Mouse (Mus musculus) brain, embryonic 14.5 days (tissue): ENCODE measurements around the gene Rgs12.

Experiments used
- CTCF ChIP-seq: fragments of 200-500 bp; IDR thresholded peaks from 2 replicates; pipeline ENCODE4 v1.5.1; 2012; ENCODE audit warnings: inconsistent platforms, mild to moderate bottlenecking, moderate library complexity, borderline replicate concordance; ENCODE audit not compliant: insufficient read depth, insufficient read length; ENCODE audit errors: extremely low read depth
- POLR2A ChIP-seq: fragments of 200-500 bp; IDR thresholded peaks from 2 replicates; pipeline ENCODE4 v1.6.1; 2012; ENCODE audit warnings: mild to moderate bottlenecking, inconsistent platforms, borderline replicate concordance; ENCODE audit not compliant: poor library complexity, insufficient read depth, insufficient read length, severe bottlenecking; ENCODE audit errors: extremely low read depth

- no peak for TF ChIP-seq CTCF
- no peak for TF ChIP-seq POLR2A
These were observed 64.8 kb downstream of the Rgs12 start for GRCm38 (mm10) chr5:35014036-35014435.
